Mouse (Mus musculus): Measurements from ENCODE around the gene Myo6. TPM values are rescaled to one million over a fixed set of nuclear protein-coding genes. Genes with fewer than 3 reads are reported as not detected.

The Myo6 gene
- polyA plus RNA-seq, 1 experiment, result 0.11 TPM

GRCm38 (mm10) chr9:80176696-80177478 is 12.1 kb downstream of the Myo6 start:
- Histone ChIP-seq H3K9me3 (ENCODE audit: control insufficient read depth, low read length) (no peaks in the 10 kb centered on the region), H3K4me1 (ENCODE audit: control insufficient read depth) (no peaks in the 10 kb centered on the region), H3K36me3 (ENCODE audit: control insufficient read depth) (no peaks in the 10 kb centered on the region), H3K4me3 (replicated peaks) (no peak overlapping the region), H3K27me3 (ENCODE audit: control insufficient read depth) (no peaks in the 10 kb centered on the region)
- TF ChIP-seq TAL1 (IDR thresholded peaks at IDR 0.05; ENCODE audit: low read length) (no peak), GATA1 (IDR thresholded peaks at IDR 0.05; ENCODE audit: low read length) (no peak)

- Histone ChIP-seq H3K27me3 (ENCODE audit: control insufficient read depth) (no peaks in the 10 kb centered on the region), H3K36me3 (ENCODE audit: control insufficient read depth) (no peaks in the 10 kb centered on the region), H3K4me3 (replicated peaks) (no peak overlapping the region), H3K9me3 (ENCODE audit: control insufficient read depth, low read length) (no peaks in the 10 kb centered on the region), H3K4me1 (ENCODE audit: control insufficient read depth) (no peaks in the 10 kb centered on the region)
- TF ChIP-seq TAL1 (IDR thresholded peaks at IDR 0.05; ENCODE audit: low read length) (no peak), GATA1 (IDR thresholded peaks at IDR 0.05; ENCODE audit: low read length) (no peak)
These were observed 13.8 kb downstream of the Myo6 start for GRCm38 (mm10) chr9:80178670-80179069.

GRCm38 (mm10) chr9:80179688-80180087 is 14.9 kb downstream of the Myo6 start:
- no peaks in the 10 kb centered on the region for H3K9me3 ChIP-seq (ENCODE audit: control insufficient read depth, low read length)
- H3K36me3 ChIP-seq (ENCODE audit: control insufficient read depth), result no peaks in the 10 kb centered on the region
- no peak for TF ChIP-seq GATA1 (IDR thresholded peaks at IDR 0.05; ENCODE audit: low read length)
- no peak for TF ChIP-seq TAL1 (IDR thresholded peaks at IDR 0.05; ENCODE audit: low read length)
- no peaks in the 10 kb centered on the region for H3K4me1 ChIP-seq (ENCODE audit: control insufficient read depth)
- no peaks in the 10 kb centered on the region for H3K27me3 ChIP-seq (ENCODE audit: control insufficient read depth)
- H3K4me3 ChIP-seq (replicated peaks), result no peak overlapping the region

GRCm38 (mm10) chr9:80180771-80181170 is 15.9 kb downstream of the Myo6 start:
- TF ChIP-seq GATA1 (IDR thresholded peaks at IDR 0.05; ENCODE audit: low read length) (no peak), TAL1 (IDR thresholded peaks at IDR 0.05; ENCODE audit: low read length) (no peak)
- Histone ChIP-seq H3K4me1 (ENCODE audit: control insufficient read depth) (no peaks in the 10 kb centered on the region), H3K4me3 (replicated peaks) (no peak overlapping the region), H3K36me3 (ENCODE audit: control insufficient read depth) (no peaks in the 10 kb centered on the region), H3K27me3 (ENCODE audit: control insufficient read depth) (no peaks in the 10 kb centered on the region), H3K9me3 (ENCODE audit: control insufficient read depth, low read length) (no peaks in the 10 kb centered on the region)

- H3K27me3 ChIP-seq (ENCODE audit: control insufficient read depth), result no peaks in the 10 kb centered on the region
- H3K36me3 ChIP-seq (ENCODE audit: control insufficient read depth), result no peaks in the 10 kb centered on the region
- H3K4me1 ChIP-seq (ENCODE audit: control insufficient read depth), result no peaks in the 10 kb centered on the region
- TF ChIP-seq GATA1 (IDR thresholded peaks at IDR 0.05; ENCODE audit: low read length) (no peak), TAL1 (IDR thresholded peaks at IDR 0.05; ENCODE audit: low read length) (no peak)
- no peaks in the 10 kb centered on the region for H3K9me3 ChIP-seq (ENCODE audit: control insufficient read depth, low read length)
- H3K4me3 ChIP-seq (replicated peaks), result no peak overlapping the region
These were observed 16.9 kb downstream of the Myo6 start for GRCm38 (mm10) chr9:80181692-80182091.

- Histone ChIP-seq H3K27me3 (ENCODE audit: control insufficient read depth) (no peaks in the 10 kb centered on the region), H3K36me3 (ENCODE audit: control insufficient read depth) (no peaks in the 10 kb centered on the region), H3K9me3 (ENCODE audit: control insufficient read depth, low read length) (no peaks in the 10 kb centered on the region), H3K4me3 (replicated peaks) (no peak overlapping the region), H3K4me1 (ENCODE audit: control insufficient read depth) (no peaks in the 10 kb centered on the region)
- TF ChIP-seq GATA1 (IDR thresholded peaks at IDR 0.05; ENCODE audit: low read length), result no peak
- no peak for TF ChIP-seq TAL1 (IDR thresholded peaks at IDR 0.05; ENCODE audit: low read length)
These were observed 19.3 kb downstream of the Myo6 start for GRCm38 (mm10) chr9:80184138-80184537.

GRCm38 (mm10) chr9:80185737-80186136 is 20.9 kb downstream of the Myo6 start:
- H3K4me1 ChIP-seq (ENCODE audit: control insufficient read depth), result no peaks in the 10 kb centered on the region
- no peaks in the 10 kb centered on the region for H3K9me3 ChIP-seq (ENCODE audit: control insufficient read depth, low read length)
- TF ChIP-seq GATA1 (IDR thresholded peaks at IDR 0.05; ENCODE audit: low read length), result no peak
- no peak for TF ChIP-seq TAL1 (IDR thresholded peaks at IDR 0.05; ENCODE audit: low read length)
- H3K4me3 ChIP-seq (replicated peaks), result no peak overlapping the region
- H3K27me3 ChIP-seq (ENCODE audit: control insufficient read depth), result no peaks in the 10 kb centered on the region
- no peaks in the 10 kb centered on the region for H3K36me3 ChIP-seq (ENCODE audit: control insufficient read depth)

GRCm38 (mm10) chr9:80186693-80187092 is 21.9 kb downstream of the Myo6 start:
- no peaks in the 10 kb centered on the region for H3K27me3 ChIP-seq (ENCODE audit: control insufficient read depth)

GRCm38 (mm10) chr9:80188324-80188893 is 23.6 kb downstream of the Myo6 start:
- H3K4me3 ChIP-seq (replicated peaks), result no peak overlapping the region
- H3K4me1 ChIP-seq (ENCODE audit: control insufficient read depth), result no peaks in the 10 kb centered on the region
- no peaks in the 10 kb centered on the region for H3K36me3 ChIP-seq (ENCODE audit: control insufficient read depth)
- TF ChIP-seq GATA1 (IDR thresholded peaks at IDR 0.05; ENCODE audit: low read length) (no peak), TAL1 (IDR thresholded peaks at IDR 0.05; ENCODE audit: low read length) (no peak)
- H3K9me3 ChIP-seq (ENCODE audit: control insufficient read depth, low read length), result no peaks in the 10 kb centered on the region
- no peaks in the 10 kb centered on the region for H3K27me3 ChIP-seq (ENCODE audit: control insufficient read depth)

More at GRCm38 (mm10) chr9:80186693-80187092, 21.9 kb downstream of the Myo6 start:
- no peaks in the 10 kb centered on the region for H3K36me3 ChIP-seq (ENCODE audit: control insufficient read depth)
- H3K4me1 ChIP-seq (ENCODE audit: control insufficient read depth), result no peaks in the 10 kb centered on the region
- no peak for TF ChIP-seq GATA1 (IDR thresholded peaks at IDR 0.05; ENCODE audit: low read length)
- TF ChIP-seq TAL1 (IDR thresholded peaks at IDR 0.05; ENCODE audit: low read length), result no peak
- H3K9me3 ChIP-seq (ENCODE audit: control insufficient read depth, low read length), result no peaks in the 10 kb centered on the region
- no peak overlapping the region for H3K4me3 ChIP-seq (replicated peaks)

Measured in erythroblast, embryonic 14.5 days (primary cell).